Mouse (Mus musculus) CD4-positive, CD25-positive, alpha-beta regulatory T cell (primary cell): Measurements from ENCODE around the gene Gm13279. TPM values are rescaled to one million over a fixed set of nuclear protein-coding genes. Genes with fewer than 3 reads are reported as not detected.

ENCODE experiments used
- polyA plus RNA-seq: library from polyadenylated mRNA; unstranded; fragments of 100-300 nt; shearing (Covaris generic); gene quantifications from one replicate; pipeline ENCODE4 v1.2.1, GENCODE M21; 2017

Gm13279 gene
- polyA plus RNA-seq, 1 experiment from 2014 or later: not detected

Other genes with a start within 250 kb of the Gm13279 start
- not detected for gene Ifna15, start 239.2 kb upstream of the Gm13279 start, polyA plus RNA-seq
- gene Ifna14, start 225.6 kb upstream of the Gm13279 start, polyA plus RNA-seq: not detected
- gene Ifna9, start 205.0 kb upstream of the Gm13279 start, polyA plus RNA-seq: not detected
- gene Ifna12, start 194.0 kb upstream of the Gm13279 start, polyA plus RNA-seq: not detected
- gene C87499, start 163.0 kb upstream of the Gm13279 start, polyA plus RNA-seq: not detected
- gene Ifna13, start 152.9 kb upstream of the Gm13279 start, polyA plus RNA-seq: not detected
- not detected for gene Ifna16, start 120.5 kb upstream of the Gm13279 start, polyA plus RNA-seq
- not detected for gene Ifna2, start 113.5 kb upstream of the Gm13279 start, polyA plus RNA-seq
- gene Ifnab, start 106.0 kb upstream of the Gm13279 start, polyA plus RNA-seq: not detected
- gene Gm26566, start 75.6 kb upstream of the Gm13279 start, polyA plus RNA-seq: 0.32 TPM
- 26.9 TPM for gene Klhl9, start 74.9 kb upstream of the Gm13279 start, polyA plus RNA-seq
- not detected for gene Gm13271, start 42.5 kb upstream of the Gm13279 start, polyA plus RNA-seq
- 0.97 TPM for gene Gm13283, start 37.3 kb upstream of the Gm13279 start, polyA plus RNA-seq
- gene Gm13290, start 23.6 kb upstream of the Gm13279 start, polyA plus RNA-seq: 0.35 TPM
- not detected for gene Gm13289, start 20.5 kb upstream of the Gm13279 start, polyA plus RNA-seq
- gene Gm13272, start 17.5 kb upstream of the Gm13279 start, polyA plus RNA-seq: not detected
- 0.68 TPM for gene Ifnz, start 15.3 kb upstream of the Gm13279 start, polyA plus RNA-seq
- not detected for gene Gm13276, start 11.7 kb upstream of the Gm13279 start, polyA plus RNA-seq
- not detected for gene Gm13277, start 8.8 kb upstream of the Gm13279 start, polyA plus RNA-seq
- gene Gm13278, start 5.8 kb upstream of the Gm13279 start, polyA plus RNA-seq: not detected
- gene Gm13275, start 2.9 kb upstream of the Gm13279 start, polyA plus RNA-seq: not detected
- gene Gm13285, start 2.3 kb downstream of the Gm13279 start, polyA plus RNA-seq: 1.1 TPM
- gene Gm13287, start 5.9 kb downstream of the Gm13279 start, polyA plus RNA-seq: not detected
- not detected for gene Gm13288, start 8.1 kb downstream of the Gm13279 start, polyA plus RNA-seq
- not detected for gene Ifna7, start 18.8 kb downstream of the Gm13279 start, polyA plus RNA-seq
- gene Ifna11, start 22.6 kb downstream of the Gm13279 start, polyA plus RNA-seq: not detected
- not detected for gene Ifna6, start 30.0 kb downstream of the Gm13279 start, polyA plus RNA-seq
- gene Ifna5, start 38.1 kb downstream of the Gm13279 start, polyA plus RNA-seq: not detected
- gene Ifna4, start 44.5 kb downstream of the Gm13279 start, polyA plus RNA-seq: not detected
- not detected for gene Ifna1, start 52.7 kb downstream of the Gm13279 start, polyA plus RNA-seq
- gene Ifne, start 82.8 kb downstream of the Gm13279 start, polyA plus RNA-seq: not detected